Mouse (Mus musculus) G1E-ER4 (cell line): Measurements from ENCODE around the gene Fancc. TPM values are rescaled to one million over a fixed set of nuclear protein-coding genes. Genes with fewer than 3 reads are reported as not detected.

ENCODE experiments used
- GATA1 ChIP-seq: IDR thresholded peaks from one replicate; pipeline ENCODE4 v1.8.0; 2012; ENCODE audit warnings: low read length, inconsistent platforms
- polyA plus RNA-seq: library from polyadenylated mRNA; stranded (reverse); fragments of >175 nt; gene quantifications from 2 replicates; pipeline ENCODE4 v1.2.3, GENCODE M21; 2012

The Fancc gene
- polyA plus RNA-seq, 1 experiment = 4.3 TPM

DNA sequence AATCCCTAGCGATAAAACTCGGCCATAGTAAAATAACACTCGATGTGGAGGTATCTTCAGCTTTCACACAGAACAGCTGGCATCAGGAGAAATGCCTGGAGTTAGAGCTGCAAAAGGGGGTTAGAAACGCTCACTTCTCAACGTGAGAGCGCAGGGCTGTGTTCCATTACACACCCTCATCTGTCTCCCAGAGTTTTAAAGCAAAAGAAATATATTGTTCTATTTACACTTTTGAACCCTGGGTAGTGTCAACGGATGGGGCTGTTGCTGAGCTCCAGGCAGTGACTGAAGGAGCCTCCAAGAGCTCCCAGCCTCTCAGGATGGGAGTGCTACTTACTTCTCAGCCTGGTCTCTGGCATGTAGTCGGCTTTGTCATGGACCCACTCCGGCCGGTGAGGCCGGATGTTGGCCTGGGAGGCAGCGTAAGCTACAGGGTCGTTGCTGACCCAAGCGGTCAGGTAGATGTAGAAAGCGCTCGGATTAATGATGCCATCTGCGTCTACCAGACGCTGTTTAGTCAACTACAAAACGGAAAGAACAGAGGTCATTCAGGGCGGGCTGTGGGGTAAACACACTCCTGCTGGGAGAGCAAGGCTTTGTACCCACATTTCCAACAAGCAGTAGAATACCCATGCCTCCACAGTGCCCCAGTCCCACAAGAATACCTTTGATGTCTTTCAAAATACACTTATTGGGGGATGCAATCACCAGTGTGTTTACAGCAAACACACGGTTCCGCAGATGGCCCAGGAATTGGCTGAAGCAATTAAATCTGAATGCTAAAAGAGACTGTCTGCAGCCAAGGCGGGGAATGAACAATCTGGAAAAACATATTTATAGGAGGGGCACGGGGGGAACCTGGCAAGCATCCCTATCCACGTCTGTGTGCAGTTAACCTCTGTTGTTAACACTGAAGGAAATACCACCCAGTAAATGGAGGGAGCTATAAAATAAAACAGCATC, 27.8 kb upstream of the Fancc start:
- TF ChIP-seq GATA1 = no peak

DNA sequence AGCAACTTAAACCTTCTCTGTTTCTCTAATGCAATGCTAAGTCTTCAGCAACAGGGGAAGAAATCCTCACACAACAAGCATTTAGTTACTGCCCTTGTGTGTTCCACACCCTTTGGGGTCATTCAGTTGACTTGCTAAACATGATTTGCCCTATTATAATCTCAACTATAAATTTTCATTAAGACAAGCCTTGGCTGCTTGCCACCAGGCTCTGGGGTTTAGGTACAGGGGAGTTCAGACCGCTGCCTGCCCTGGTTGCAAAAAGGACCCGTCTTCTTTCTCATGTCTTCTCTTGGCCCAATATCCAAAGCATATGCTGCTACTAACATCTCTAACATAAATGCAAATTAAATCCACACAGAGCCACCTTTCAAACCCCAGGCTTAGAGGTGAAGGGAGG, 27.0 kb upstream of the Fancc start:
- TF ChIP-seq GATA1 = no peak

DNA sequence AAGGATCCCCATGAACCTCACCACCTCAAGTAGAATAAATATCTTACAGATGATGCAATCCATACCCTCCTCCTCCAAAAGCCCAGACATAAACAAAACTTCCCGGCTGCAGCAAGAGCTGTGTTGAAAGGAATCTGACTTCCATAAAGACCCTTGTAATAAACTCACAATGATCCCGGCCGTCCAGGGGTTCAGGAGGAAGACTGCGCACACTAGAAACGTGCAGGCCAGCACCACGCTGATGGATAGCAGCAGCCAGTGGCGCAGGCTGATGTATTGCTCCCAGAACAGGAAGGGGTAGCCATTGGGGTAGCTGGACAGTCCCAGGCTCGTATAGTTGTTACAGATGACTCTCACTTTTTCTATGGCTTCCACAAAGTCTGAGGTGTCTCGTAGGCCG, 25.8 kb upstream of the Fancc start:
- no peak for TF ChIP-seq GATA1

DNA sequence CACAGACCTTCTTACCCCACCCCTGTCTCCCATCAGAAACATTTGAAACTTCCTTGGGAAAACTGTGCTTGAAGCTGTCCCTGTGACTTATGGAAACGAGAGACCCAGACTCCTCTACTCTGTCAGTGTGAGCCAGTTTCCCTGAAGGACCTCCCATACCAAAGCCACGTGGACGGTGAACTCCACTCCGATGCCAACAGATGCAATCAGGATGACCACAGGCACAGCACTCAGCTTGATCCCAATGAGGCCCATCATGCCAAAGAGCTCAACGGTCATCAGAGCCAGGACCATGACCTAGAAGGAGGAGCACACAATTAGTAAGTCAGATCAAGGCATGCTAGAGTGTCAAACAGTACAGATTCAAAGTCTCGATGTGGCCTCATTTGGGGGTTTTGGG, 23.0 kb upstream of the Fancc start:
- no peak for TF ChIP-seq GATA1

DNA sequence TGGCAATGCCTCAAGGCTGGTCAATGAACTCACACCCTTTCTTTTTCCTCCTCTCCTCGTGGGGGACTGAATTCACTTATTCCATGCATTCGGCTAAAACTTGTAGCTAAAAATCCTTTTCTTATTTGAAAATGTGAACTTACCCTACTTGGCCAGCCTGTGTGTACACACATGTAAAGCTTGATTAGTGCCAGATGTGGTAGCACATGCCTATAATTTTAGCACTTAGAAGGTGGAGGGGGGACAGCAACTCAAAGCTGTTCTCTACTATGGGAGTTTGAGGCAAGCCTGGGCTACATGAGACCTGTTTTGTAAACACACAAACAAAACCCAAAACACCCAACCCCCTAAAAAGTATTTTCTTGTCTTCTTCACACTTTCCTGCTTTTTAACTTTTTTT, 19.5 kb upstream of the Fancc start:
- no peak for TF ChIP-seq GATA1

DNA sequence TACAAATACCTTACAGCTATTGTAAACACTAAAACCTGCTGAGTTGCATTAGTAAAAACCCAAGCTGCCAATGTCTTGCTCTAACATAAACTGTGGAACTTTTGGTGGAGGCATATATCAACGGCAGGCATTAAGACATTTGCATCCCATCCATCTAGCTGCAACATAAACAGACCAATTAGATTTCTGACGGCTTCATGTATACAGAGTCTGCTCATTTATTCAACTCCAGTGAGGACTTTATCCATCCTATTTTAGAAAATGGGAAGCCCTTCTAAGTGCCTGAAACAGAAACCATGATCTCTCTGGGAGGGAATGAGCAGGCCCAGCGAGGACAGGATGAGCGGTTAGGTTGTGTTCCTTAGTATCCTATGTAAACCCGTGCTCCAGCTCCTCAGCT, 18.5 kb upstream of the Fancc start:
- no peak for TF ChIP-seq GATA1

DNA sequence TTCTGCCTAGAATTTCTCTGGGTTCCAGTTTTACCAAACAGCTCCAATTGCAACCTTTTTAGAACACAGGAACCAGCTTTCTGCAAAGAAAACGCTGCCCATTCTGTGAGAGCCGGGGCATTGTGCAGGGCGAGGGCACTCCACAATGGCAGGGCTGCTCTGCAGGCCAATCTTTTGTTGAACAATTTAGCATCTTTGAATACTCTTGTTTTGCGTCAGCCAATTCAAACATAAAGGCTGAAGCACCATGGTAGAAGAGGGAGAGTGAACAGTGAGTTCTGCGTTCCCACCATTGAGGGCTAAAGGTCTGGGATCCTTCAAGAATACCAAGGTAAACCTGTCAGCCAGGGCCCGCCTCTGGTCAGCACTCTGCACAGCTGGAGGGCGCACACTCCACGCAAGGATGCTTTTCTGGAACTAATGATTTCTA, 17.9 kb upstream of the Fancc start:
- no peak for TF ChIP-seq GATA1

DNA sequence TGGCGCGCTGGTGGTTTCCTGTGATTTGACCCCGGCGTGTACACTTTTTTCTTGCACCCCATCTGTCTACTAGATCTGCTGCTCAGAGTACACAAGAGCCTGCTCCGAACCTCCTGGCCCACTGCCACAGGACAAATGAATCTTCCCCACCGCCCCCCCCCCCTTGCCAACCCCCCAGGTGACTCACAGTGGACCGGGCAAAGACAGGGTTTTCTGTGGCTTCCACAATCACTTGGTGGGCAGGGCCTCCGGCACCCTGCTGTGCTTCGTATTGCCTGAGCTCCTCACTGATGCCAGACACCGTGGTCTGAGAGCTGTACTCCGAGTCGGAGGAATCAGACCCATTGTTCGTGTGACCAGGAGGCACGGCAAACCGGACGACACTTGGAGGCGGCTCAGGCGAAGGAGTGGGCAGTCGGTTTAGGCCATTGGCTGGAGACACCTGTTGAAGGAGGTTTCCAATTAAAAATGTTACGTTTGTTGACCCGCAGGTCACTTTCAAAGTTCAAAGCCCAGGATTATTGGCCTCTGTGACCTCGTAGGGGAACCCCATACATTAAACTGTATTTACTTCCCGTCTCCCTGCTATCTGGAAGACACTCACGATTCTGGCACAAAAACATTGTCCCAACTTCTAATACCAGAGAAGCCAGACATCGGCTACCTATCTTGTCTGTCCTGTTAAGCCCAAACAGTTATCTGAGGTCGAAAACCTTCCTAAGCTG, 16.5 kb upstream of the Fancc start:
- TF ChIP-seq GATA1 = no peak

DNA sequence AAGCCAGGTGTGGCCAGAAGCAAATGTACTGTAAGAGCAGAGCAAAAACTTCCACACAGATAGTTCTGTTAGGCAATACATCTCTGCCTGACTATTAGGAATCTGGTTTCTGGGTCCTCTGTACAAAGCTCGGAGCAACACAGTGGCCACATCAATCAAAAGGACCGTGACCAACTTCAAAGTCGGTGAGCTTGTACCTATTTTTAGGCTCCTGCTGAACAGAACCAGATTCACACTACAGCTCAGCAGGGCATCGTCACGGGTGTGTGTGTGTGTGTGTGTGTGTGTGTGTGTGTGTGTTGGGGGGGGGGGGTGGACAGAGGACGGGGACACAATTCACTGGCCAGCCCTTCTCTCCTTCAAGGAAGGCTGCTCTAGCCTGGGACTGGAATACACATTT, 15.3 kb upstream of the Fancc start:
- no peak for TF ChIP-seq GATA1

DNA sequence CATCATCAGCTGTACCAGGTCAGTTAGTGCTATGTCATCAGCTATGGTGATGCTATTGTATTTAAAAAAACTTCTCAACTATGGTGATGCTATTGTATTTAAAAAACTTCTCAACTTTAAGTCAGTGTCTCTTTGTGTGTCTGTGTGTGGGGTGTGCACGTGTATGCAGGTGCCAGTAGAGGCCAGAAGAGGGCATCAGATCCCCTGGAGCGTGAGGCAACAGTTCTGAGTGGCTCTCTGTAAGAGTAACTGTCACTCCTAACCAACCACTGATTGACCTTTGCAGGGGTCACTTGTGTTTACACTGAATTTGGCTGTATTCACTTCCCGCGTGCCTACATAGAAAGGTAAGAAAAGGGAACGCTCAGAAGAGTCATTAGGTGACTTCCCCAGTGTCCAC, 10.7 kb upstream of the Fancc start:
- no peak for TF ChIP-seq GATA1

DNA sequence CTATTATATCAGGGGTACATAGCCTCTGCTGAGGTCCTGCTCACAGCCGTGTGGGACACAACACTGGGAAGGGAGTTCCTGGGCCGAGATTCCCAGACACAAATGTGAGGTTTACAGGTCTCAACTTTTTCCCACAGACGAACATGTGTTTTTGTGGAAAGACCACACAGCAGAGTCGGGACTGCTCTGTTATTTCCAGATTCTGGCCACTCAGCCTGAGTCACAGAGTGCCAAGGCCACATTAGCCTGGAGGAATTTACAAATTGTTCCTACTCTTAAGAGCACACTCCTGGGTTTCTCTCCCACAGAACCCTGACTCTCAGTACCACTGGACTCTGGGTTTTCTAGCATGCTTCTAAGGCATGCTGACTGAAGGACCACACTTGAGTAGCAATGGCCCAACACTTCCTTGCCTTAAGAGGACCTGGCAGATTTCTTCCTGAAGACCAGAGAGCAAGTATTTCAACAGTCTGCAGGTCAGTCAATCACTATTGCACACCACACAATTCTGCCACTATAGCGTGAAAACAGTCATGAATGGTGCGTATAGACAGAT, 10.0 kb upstream of the Fancc start:
- no peak for TF ChIP-seq GATA1

DNA sequence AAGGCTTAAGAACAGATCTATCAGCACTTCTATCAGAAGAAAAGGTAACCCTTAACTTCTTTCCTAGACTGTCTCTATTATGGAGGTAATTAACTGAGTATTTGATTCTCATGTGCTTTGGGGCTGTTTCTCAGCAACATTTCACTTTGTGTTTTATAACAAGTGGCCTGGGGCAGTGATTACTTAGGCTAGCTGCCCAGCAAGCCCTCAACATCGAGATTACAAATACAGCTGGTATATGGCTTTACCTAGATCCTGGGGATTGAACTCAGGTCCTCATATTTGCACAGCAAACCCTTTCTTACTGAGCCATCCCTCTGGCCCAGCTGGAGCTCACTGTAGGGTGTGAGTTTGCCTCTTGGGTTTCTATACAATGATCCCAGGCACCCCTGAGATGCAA, 9.3 kb upstream of the Fancc start:
- TF ChIP-seq GATA1 = no peak

DNA sequence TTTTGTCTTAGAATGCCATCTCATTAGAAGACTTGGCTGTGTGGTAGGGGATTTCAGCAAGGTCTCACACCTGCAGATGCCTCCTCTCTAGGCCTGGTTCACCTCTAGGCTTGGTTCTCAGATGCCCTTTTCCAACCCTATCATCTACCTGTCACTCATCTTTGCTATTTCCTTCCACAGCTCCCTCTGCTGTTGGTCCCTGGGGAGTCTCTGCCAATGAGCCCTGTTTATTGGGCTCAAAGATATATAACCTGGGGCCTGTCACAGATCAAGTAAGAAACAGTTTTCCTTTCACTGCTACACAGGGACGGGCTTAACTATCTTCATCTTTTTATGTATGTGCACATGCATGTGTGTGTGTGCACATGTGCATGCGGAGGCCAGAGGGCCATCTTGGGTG, 5.3 kb upstream of the Fancc start:
- TF ChIP-seq GATA1 = no peak

DNA sequence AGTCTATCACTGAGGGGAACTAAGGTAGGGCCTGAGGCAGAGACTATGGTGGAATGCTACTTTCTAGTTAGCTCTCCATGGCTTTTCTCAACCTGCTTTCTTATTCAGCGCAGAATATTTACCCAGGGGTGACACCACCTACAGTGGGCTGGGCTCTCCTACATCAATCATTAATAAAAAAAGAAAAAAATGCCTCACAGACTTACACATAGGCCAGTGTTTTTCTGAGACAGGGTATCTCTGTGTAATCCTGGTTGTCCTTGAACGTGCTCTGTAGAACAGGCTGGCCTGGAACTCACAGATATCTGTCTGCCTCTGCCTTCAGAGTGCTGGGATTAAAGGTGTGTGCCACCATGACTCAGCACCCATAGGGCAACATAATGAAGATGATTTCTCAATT, 2.4 kb upstream of the Fancc start:
- TF ChIP-seq GATA1 = no peak

DNA sequence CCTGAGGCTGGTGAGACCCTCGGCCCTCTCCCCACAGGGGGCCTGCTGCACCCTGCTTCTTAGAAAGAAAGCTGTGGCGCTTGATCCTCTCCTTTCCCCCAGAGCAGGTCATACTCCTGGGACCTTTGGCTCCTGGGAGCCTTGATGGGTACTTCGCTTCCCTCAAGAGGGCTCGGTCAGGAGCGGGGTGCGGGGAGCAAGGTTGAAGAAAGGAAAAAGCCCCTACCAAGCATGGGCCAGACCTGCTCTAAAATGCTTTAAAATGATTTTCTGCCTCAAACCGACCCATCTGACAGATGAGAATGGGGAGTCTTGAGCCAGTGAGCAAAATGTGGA, 9.4 kb downstream of the Fancc start:
- TF ChIP-seq GATA1 = no peak
